Mouse (Mus musculus): ENCODE measurements around the gene Myo6.

Gene Myo6

GRCm38 (mm10) chr9:80252146-80252545 lies 87.3 kb downstream of the Myo6 start:
- no peak for DNase-seq

GRCm38 (mm10) chr9:80253241-80253640 lies 88.4 kb downstream of the Myo6 start:
- no peak for DNase-seq

GRCm38 (mm10) chr9:80256561-80256960 lies 91.7 kb downstream of the Myo6 start:
- no peak for DNase-seq

DNA sequence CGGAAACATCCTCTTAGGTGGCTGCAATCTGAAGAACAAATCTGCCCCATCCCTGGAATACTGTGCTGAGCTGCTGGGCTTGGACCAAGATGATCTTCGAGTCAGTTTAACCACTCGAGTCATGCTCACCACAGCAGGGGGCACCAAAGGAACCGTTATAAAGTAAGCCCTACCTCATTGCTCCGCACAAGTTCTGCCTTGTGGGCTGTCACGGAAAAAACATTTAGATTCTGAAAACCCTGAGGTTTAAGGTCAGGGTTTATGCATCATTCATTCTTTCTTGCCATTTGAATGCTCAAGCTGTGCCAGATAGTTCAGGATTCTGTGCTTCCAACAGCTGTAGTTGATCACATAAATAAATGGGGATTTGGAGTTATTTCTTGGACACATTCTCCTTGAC lies 93.6 kb downstream of the Myo6 start:
- no peak for DNase-seq

DNA sequence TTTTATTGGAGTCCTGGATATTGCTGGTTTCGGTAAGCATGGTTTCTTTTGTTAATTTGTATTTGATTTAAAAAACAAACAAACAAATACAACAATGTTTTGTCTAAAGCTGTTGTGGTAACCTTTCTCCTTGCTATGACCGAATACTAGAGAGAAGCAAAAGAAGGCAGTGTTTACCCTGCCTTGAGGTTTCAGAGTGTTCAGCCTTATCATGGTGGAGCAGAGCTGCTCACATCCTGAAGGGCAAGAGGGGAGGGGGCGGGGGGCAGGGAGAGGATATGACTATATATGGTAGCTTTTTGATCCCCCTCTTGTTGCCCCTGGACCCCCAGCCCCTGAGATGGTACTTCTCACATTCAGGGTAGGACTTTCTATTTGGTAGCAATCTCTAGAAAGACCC lies 96.1 kb downstream of the Myo6 start:
- no peak for DNase-seq

DNA sequence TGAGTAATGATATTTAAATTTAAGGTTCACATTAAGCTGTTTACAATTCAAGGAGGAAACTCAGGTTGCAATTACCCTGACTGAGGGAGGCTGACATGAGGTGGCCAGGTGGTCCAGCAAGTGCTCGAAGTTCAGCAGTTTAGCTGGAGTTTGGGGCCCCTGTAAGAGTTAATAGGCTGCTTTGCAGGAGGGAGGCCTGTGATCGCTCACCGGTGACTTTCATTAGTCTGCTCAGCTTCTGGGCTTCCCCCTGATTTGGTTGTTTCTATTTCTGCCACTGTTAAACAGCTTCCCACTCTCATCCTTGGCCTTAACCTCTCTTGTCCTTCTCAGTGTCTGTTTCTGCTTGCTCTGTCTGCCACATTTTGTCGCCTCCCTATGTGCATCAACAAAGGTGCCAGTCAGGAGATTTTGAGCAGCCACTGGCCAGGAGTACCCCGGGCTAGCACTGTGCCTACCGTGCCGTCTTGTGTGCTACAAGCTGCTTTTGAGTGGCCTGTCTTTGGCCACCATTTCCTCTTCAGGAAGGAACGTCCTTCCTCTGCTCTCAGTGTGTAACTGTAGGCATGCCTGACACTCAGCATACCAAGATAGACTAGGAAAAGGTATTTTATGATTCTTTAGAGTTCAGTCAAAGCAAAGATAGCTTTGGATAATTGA lies 97.7 kb downstream of the Myo6 start:
- no peak for DNase-seq

DNA sequence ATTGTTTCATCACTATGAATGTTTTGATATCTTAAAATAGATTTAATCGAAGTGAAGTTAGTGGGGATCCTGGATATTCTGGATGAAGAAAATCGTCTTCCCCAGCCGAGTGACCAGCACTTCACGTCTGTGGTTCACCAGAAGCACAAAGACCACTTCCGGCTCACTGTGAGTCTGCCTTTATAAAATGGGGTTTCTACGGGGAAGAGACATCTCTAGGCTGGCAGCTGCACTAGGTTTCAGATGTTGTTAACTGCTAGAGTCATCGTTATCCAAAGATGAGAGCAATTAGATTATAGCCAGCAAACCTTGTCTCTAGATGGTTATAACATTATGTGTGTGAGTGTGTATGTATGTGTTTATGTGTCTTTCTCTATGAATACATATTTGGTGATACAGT lies 101.3 kb downstream of the Myo6 start:
- no peak for DNase-seq

DNA sequence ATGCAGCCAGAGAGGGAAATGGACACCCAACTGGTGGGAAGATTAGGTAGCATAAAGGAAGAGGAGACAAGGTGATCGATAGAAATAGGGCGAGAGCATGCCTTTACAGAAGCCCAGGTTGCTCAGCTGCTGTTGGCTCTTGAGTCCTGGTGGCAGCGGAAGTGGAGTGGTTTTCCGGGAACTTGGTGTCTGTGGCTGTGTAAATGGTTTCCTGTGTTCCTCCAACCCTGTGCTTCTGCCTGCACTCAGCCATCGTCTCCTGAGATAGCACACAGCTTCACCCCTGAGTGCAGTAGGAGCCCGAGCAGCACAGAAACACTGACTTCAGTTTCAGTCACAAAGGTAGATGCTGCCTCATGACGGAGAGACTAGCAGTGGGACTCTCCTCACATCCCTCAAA lies 101.7 kb downstream of the Myo6 start:
- DNase-seq = no peak

GRCm38 (mm10) chr9:80269596-80269995 lies 104.8 kb downstream of the Myo6 start:
- DNase-seq = no peak

DNA sequence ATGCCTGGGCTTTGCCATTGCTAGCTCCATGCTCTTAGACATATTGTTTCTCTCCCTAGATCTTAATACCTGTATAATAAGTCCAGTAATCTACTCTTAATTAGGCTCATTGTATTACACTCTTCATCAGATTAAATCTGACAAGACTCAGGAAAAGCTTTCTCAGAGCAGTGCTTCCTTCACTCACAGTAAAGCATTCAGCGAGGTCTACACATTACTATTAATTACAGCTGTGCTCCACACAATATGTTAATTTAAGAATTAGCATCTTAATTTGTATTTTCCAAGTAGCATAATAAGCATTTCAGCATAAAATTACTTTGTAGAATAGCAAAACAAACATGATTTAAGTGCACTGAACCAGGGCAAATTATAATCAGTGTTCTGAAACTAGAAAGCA lies 108.1 kb downstream of the Myo6 start:
- DNase-seq = no peak

- DNase-seq = no peak
Measured at GRCm38 (mm10) chr9:80275053-80275771, 110.4 kb downstream of the Myo6 start.

DNA sequence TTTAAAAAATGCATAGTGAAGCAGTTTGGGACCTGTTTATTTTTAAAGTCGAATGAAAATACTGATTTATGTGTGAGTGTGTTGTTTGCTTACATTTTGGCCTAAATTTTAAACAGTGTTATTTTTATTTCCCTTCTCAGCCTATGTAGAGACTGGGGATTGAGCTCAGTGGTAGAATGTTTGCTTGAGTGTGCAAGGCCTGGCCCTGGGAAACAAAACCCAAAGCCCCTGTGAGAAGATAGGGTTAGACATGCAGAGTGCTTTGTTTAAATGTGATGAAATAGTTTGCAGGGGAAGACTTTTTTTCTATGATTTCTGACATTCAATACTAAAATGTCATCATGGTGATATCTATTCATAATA lies 110.9 kb downstream of the Myo6 start:
- DNase-seq = no peak

- peak; percentile 5 for DNase-seq
Measured at GRCm38 (mm10) chr9:80277157-80277556, 112.3 kb downstream of the Myo6 start.

DNA sequence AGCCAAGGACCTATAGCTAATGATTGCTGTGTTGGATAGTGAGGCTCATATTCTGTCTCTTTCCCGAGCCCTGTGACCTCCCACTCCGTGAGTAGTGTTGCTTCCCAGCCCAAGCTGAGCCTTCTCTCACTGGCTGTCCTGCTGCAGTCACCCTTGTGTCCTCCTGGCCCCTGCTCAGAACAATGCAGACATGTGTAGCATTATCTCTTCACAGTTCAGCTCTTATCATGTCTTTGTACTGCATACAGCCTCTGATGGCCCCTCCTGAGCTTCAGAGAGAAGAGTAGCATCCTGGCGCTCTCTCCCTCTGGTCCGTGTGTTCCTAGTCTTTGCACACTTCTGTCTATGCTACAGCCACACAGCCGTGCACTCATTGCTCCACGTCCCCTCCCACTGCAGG lies 112.9 kb downstream of the Myo6 start:
- no peak for DNase-seq

DNA sequence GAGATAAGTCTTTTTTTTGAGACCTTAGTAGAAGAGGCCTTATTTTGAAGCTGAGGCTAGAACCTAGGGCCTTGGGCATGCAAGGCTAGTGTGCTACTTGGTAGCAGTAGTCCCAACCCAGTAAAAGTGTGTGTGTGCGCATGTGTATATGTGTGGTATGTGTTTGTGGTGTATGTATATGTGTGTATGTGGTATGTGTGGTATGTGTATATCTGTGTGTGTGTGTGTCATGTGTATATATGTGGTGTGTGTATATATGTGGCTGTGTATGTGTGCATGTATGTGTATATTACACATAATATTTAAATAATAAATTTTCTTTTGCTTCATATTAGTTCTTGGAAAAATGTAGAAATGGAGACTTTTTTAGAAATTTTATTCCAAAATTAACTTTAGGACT lies 115.9 kb downstream of the Myo6 start:
- no peak for DNase-seq

- DNase-seq = no peak
Measured at GRCm38 (mm10) chr9:80282426-80282825, 117.6 kb downstream of the Myo6 start.

DNA sequence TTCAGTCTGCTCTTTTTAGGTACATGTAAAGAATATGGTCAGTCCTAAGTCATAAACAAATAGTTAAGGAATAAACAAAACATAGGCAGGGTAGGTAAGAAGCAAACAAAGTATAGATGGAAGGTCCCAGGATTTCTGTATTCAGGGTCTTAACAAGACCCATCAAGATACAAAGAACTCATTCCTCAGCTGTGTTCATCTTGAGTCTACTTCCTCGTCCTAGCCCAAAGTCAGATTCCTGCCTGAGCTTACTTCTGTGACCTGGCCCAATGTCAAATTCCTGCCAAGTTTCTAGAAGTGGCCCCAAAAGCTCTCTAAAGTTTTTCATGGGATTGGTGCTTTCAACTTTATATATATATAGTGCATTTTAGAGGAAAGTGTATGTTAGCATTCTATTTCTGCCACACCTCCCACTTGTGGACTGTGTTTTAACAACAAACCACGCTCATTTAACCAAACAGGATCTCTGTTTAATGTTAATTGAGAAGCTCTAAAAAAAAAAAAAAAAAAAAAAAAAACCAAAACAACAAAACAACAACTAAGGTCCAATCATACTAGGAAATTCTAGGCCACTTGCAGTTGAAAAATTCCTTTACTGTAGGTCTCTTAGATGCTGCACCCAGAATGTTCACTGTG lies 119.8 kb downstream of the Myo6 start:
- no peak for DNase-seq

DNA sequence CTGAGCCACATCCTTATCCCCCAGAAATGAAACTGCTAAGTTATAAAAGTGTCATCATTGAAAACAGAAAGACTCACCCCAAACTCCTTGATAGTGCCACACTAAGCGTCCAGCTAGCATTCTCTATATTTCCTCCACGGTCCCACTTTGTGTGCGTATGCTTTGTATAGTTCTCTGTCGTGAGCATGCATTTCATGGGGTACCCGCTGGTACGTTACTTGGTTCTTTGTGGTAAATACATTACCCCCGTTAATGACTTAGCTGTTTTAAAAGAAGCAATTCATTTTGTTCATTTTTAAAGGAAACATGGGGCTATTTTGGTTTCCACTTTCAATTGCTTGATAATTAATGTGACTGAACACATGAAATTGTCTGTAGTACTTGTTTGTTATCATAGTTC lies 122.0 kb downstream of the Myo6 start:
- no peak for DNase-seq

GRCm38 (mm10) chr9:80293056-80293584 lies 128.3 kb downstream of the Myo6 start:
- DNase-seq = no peak

DNA sequence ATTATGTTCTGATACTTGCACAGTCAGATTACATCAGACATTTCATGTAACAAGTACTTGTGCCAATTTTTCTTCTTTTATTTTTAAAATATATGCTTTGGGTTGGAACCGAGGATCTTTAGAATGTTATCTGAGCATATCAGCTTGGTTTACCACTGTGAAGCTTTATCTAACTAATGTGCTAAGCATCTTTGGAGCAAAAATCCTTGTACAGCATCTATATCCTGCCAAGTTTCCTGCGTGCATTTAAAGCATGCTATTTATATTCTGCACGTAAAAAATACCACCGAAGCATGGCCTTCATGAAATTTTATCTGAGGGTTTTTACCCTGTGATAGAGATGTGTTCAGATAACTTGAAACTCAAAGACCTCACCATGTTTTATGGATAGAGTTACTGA lies 131.3 kb downstream of the Myo6 start:
- DNase-seq = no peak

GRCm38 (mm10) chr9:80299031-80299430 lies 134.2 kb downstream of the Myo6 start:
- no peak for DNase-seq

GRCm38 (mm10) chr9:80303518-80303917 lies 138.7 kb downstream of the Myo6 start:
- no peak for DNase-seq

DNA sequence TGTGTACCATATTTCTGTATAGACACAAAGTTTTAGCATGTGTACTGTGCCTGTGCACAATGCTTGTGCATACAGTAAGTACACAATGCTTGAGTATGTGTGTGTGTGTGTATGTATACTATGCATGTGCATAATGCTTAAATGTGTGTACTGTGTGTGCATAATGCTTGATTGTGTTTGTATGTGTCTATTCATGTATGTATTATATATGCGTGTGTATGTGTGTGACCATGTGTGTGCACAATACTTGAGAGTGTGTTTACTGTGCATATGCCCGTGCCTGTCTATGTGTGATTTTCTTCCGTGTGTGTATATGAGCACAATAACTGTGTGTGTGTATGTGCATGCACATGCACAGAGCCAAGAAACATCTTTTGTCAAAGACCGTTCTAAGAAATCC lies 141.6 kb downstream of the Myo6 start:
- no peak for DNase-seq

DNA sequence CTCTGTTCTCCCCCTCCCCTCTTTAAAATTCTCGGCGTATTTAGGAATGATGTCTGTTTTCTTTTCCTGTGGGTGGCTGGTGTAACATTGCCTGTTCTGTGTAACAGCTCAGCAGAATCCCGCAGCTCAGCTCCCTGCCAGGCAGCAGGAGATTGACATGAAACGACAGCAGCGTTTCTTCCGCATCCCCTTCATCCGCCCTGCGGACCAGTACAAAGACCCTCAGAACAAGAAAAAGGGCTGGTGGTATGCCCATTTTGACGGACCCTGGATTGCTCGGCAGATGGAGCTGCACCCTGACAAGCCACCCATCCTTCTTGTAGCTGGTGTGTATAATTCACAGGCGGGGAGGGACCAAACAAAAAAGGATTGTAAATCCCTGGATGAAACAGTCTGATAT lies 142.0 kb downstream of the Myo6 start:
- DNase-seq = no peak
